Mouse (Mus musculus): ENCODE results near the gene Smpd1. TPM values are rescaled to one million over a fixed set of nuclear protein-coding genes. Genes with fewer than 3 reads are reported as not detected.

Smpd1 gene
- polyA plus RNA-seq, 1 experiment from 2014 or later, result 91.4 TPM

DNA sequence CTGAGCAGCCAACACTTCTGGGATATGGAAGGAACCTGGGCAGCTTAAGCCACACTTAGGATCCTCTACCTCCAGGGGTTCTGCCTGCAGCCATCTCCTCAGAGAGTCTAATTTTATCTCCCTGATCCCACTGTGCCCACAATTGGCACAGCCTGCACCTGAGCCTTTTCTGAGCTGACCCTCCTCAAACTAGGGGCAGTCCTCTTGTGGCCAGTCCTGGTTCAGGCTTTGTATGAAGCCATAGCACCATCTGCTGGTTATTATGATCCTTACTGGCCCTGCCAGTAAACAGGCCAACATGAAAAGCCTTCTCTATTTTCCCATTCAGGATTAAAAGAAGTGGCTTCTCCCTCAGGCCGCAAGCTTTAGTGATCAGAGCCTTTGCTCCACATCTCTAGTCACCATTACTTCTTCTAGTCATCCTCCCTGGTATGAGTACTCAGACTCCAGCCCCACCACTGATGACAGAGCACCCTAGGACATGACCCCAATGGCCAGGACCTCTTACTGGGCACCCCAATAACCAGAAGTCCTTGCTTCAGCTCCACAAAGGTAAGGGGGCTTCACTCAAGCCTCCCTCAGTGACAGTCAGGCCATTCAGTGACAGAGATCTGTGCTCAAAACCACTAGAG, 26.7 kb upstream of the Smpd1 start:
- no peak overlapping the region for H3K27ac ChIP-seq (replicated peaks)
- no peaks in the 10 kb centered on the region for H3K9me3 ChIP-seq (replicated peaks)

GRCm38 (mm10) chr7:105528094-105528493, 26.1 kb upstream of the Smpd1 start:
- no peak overlapping the region for H3K4me2 ChIP-seq
- 81% methylated on average over 4 of the region's 4 CpGs for WGBS
- no peaks in the 10 kb centered on the region for H3K36me3 ChIP-seq
- H3K9ac ChIP-seq (replicated peaks), result no peak overlapping the region
- no peak overlapping the region for H3K27ac ChIP-seq (replicated peaks)
- no peaks in the 10 kb centered on the region for H3K27me3 ChIP-seq (replicated peaks)
- H3K4me1 ChIP-seq, result no peaks in the 10 kb centered on the region
- H3K4me3 ChIP-seq (replicated peaks), result no peak overlapping the region
- no peaks in the 10 kb centered on the region for H3K9me3 ChIP-seq (replicated peaks)
- ATAC-seq (ENCODE audit: low FRiP score), result no peak

More for the DNA sequence above, 26.7 kb upstream of the Smpd1 start:
- H3K4me1 ChIP-seq, result no peaks in the 10 kb centered on the region
- 85% methylated on average over 1 of the region's 1 CpGs for WGBS
- no peaks in the 10 kb centered on the region for H3K27me3 ChIP-seq (replicated peaks)
- H3K4me2 ChIP-seq, result no peak overlapping the region
- H3K9ac ChIP-seq (replicated peaks), result no peak overlapping the region
- no peaks in the 10 kb centered on the region for H3K36me3 ChIP-seq
- H3K4me3 ChIP-seq (replicated peaks), result no peak overlapping the region
- ATAC-seq (ENCODE audit: low FRiP score), result no peak

GRCm38 (mm10) chr7:105534162-105534561, 20.0 kb upstream of the Smpd1 start:
- no peak for ATAC-seq (ENCODE audit: low FRiP score)
- Histone ChIP-seq H3K4me3 (replicated peaks) (no peak overlapping the region), H3K36me3 (no peaks in the 10 kb centered on the region), H3K27me3 (replicated peaks) (no peaks in the 10 kb centered on the region), H3K4me1 (no peaks in the 10 kb centered on the region), H3K4me2 (no peak overlapping the region), H3K27ac (replicated peaks) (no peak overlapping the region), H3K9ac (replicated peaks) (no peak overlapping the region), H3K9me3 (replicated peaks) (no peaks in the 10 kb centered on the region)
- 83% methylated on average over 3 of the region's 3 CpGs for WGBS

DNA sequence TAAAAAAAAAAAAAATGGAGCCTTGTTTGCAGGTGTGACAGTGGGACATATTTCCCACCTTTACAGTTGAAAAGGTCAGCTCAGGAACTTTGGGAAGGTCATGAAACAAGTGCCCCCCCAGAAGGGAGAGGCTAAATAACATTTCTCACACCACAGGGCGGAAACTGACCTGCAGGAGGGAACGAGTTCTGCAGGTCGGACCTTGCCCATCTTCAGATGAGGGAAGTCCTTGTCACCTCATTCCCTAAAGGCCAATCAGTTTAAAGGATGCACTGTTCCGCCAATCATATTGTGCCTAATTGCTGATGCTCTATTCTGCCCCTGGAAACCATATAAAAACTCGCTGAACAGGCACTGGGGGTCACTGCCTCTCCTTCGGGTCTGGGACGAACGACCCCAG, 8.2 kb upstream of the Smpd1 start:
- WGBS, result 75% methylated on average over 8 of the region's 8 CpGs
- no peak for ATAC-seq (ENCODE audit: low FRiP score)
- Histone ChIP-seq H3K4me3 (replicated peaks) (no peak overlapping the region), H3K4me1 (no peaks in the 10 kb centered on the region), H3K4me2 (no peak overlapping the region), H3K27me3 (replicated peaks) (no peaks in the 10 kb centered on the region), H3K27ac (replicated peaks) (no peak overlapping the region), H3K9ac (replicated peaks) (no peak overlapping the region), H3K9me3 (replicated peaks) (no peaks in the 10 kb centered on the region), H3K36me3 (no peaks in the 10 kb centered on the region)

DNA sequence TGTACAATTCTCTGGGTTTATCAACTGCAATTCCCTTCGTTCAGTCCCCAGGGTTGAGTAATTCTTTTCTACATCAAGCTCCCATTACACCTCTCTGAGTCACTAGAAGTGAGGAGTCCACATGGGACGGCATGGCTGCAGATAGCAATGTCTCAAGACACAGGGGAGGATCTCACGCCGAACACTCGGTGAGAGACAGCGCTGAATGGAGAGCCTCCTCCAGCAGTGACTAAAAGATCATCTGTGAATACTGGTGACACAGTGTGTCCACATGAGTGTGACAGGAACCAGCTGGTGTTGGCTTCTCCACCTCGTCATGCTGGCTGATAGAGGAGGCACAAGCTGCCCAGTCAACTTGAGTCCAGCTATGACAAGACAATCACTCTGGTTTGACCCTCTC, 6.2 kb upstream of the Smpd1 start:
- ATAC-seq (ENCODE audit: low FRiP score), result no peak
- WGBS, result 89% methylated on average over 7 of the region's 7 CpGs
- Histone ChIP-seq H3K27me3 (replicated peaks) (no peaks in the 10 kb centered on the region), H3K27ac (replicated peaks) (no peak overlapping the region), H3K9ac (replicated peaks) (no peak overlapping the region), H3K9me3 (replicated peaks) (no peaks in the 10 kb centered on the region), H3K4me3 (replicated peaks) (no peak overlapping the region), H3K36me3 (no peaks in the 10 kb centered on the region), H3K4me1 (peaks cover 1% of the 10 kb centered on the region), H3K4me2 (no peak overlapping the region)

DNA sequence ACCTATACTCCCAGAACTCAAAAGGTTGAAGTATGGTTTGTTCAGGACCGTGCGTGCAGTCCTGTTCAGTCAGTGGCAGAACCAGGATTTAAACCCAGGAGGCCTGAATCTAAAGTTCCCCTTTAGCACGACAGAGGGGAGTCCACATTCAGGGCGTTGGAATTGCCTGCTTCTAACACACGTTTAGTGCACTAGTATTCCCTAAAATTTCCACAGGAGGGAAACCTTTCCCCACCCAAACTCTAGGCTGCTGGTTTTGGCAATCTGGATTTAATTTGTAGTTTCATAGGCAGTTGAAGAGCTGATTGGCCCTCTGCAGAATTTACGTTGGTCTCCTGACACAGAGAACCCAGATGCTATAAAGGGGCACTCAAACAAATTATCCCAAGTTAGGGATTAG, 5.1 kb upstream of the Smpd1 start:
- H3K4me3 ChIP-seq (replicated peaks), result no peak overlapping the region
- H3K4me2 ChIP-seq, result no peak overlapping the region
- H3K4me1 ChIP-seq, result peaks cover 8% of the 10 kb centered on the region
- H3K9me3 ChIP-seq (replicated peaks), result no peaks in the 10 kb centered on the region
- ATAC-seq (ENCODE audit: low FRiP score), result no peak
- no peak overlapping the region for H3K27ac ChIP-seq (replicated peaks)
- H3K9ac ChIP-seq (replicated peaks), result no peak overlapping the region
- H3K27me3 ChIP-seq (replicated peaks), result no peaks in the 10 kb centered on the region
- H3K36me3 ChIP-seq, result no peaks in the 10 kb centered on the region
- WGBS, result 44% methylated on average over 6 of the region's 6 CpGs

DNA sequence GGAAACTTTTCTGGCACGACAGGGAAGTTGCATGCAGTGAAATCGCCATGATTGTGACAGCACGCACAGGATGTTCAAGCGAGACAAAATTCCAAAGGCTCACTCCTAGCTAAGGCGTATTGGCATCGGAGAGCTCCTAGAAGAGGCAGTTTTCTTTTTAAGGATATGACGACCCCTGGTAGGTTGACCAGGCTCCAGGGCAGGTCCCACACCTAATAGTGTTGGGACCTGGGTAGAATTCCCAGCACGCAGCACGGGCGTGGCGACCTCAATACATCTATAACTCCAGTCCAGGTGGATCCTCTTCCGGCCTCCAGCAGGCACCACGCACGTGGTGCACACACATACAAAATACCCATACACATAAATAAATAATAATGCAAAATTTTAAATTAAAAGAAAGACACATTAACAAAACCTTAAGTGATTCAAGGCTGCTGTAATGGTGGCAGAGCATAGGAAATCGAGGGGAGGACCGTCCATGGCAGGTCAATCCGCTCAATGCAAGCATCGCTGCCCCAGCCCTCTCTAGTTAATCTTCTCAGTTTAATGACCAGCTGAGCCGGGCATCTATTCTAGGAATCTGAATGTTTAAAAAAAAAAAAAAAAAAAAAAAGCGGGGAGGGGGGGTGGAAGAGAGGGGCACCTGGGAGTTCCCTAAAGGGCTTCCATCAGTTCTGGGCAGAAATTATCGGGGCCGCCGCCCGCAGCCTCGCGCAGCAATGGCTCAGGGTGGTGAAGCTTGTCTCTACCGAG, 526 bp upstream of the Smpd1 start:
- 21% methylated on average over 27 of the region's 27 CpGs for WGBS
- peak; percentile 39 for ATAC-seq (ENCODE audit: low FRiP score)

GRCm38 (mm10) chr7:105555571-105555970, 1.4 kb downstream of the Smpd1 start:
- H3K36me3 ChIP-seq, result peaks cover 34% of the 10 kb centered on the region
- peaks cover 32% of the 10 kb centered on the region for H3K4me1 ChIP-seq
- H3K9ac ChIP-seq (replicated peaks), result no peak overlapping the region
- no peak for ATAC-seq (ENCODE audit: low FRiP score)
- no peaks in the 10 kb centered on the region for H3K27me3 ChIP-seq (replicated peaks)
- H3K27ac ChIP-seq (replicated peaks), result no peak overlapping the region
- WGBS, result 93% methylated on average over 10 of the region's 10 CpGs
- peak overlapping the region; percentile 74; the same call in 1 of the 2 replicates for H3K4me3 ChIP-seq (replicated peaks)
- H3K9me3 ChIP-seq (replicated peaks), result no peaks in the 10 kb centered on the region
- peak overlapping the region; percentile 76 for H3K4me2 ChIP-seq

More for the DNA sequence above, 526 bp upstream of the Smpd1 start:
- Histone ChIP-seq H3K27ac (replicated peaks) (peak overlapping the region; percentile 90), H3K9me3 (replicated peaks) (no peaks in the 10 kb centered on the region), H3K4me3 (replicated peaks) (peak overlapping the region; percentile 74), H3K27me3 (replicated peaks) (no peaks in the 10 kb centered on the region), H3K36me3 (peaks cover 19% of the 10 kb centered on the region), H3K9ac (replicated peaks) (peak overlapping the region; percentile 81), H3K4me2 (peak overlapping the region; percentile 76), H3K4me1 (peaks cover 32% of the 10 kb centered on the region)

- no peak for ATAC-seq (ENCODE audit: low FRiP score)
- WGBS, result 94% methylated on average over 8 of the region's 8 CpGs
- H3K4me1 ChIP-seq, result peaks cover 32% of the 10 kb centered on the region
Measured at GRCm38 (mm10) chr7:105556406-105556805, 2.2 kb downstream of the Smpd1 start.

DNA sequence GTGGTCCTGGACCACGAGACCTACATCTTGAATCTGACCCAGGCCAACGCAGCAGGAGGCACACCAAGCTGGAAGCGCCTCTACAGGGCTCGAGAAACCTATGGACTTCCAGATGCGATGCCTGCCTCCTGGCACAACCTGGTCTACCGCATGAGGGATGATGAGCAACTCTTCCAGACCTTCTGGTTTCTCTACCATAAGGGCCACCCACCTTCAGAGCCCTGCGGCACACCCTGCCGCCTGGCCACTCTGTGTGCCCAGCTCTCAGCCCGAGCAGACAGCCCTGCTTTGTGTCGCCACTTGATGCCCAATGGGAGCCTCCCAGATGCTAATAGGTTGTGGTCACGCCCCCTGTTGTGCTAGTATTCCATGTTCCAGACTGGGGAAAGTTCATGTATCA, 3.5 kb downstream of the Smpd1 start:
- H3K9me3 ChIP-seq (replicated peaks), result no peaks in the 10 kb centered on the region
- H3K4me2 ChIP-seq, result no peak overlapping the region
- 84% methylated on average over 11 of the region's 11 CpGs for WGBS
- no peak overlapping the region for H3K27ac ChIP-seq (replicated peaks)
- H3K9ac ChIP-seq (replicated peaks), result no peak overlapping the region
- H3K4me1 ChIP-seq, result peaks cover 32% of the 10 kb centered on the region
- no peaks in the 10 kb centered on the region for H3K27me3 ChIP-seq (replicated peaks)
- peaks cover 51% of the 10 kb centered on the region for H3K36me3 ChIP-seq
- no peak overlapping the region for H3K4me3 ChIP-seq (replicated peaks)
- ATAC-seq (ENCODE audit: low FRiP score), result no peak

More at GRCm38 (mm10) chr7:105556406-105556805, 2.2 kb downstream of the Smpd1 start:
- Histone ChIP-seq H3K36me3 (peaks cover 40% of the 10 kb centered on the region), H3K9ac (replicated peaks) (no peak overlapping the region), H3K4me2 (no peak overlapping the region), H3K27ac (replicated peaks) (no peak overlapping the region), H3K9me3 (replicated peaks) (no peaks in the 10 kb centered on the region), H3K27me3 (replicated peaks) (no peaks in the 10 kb centered on the region), H3K4me3 (replicated peaks) (no peak overlapping the region)

- WGBS, result 91% methylated on average over 9 of the region's 9 CpGs
- Histone ChIP-seq H3K4me1 (peaks cover 25% of the 10 kb centered on the region), H3K36me3 (peaks cover 51% of the 10 kb centered on the region), H3K4me2 (no peak overlapping the region), H3K9me3 (replicated peaks) (no peaks in the 10 kb centered on the region), H3K4me3 (replicated peaks) (no peak overlapping the region), H3K27ac (replicated peaks) (no peak overlapping the region), H3K27me3 (replicated peaks) (no peaks in the 10 kb centered on the region), H3K9ac (replicated peaks) (no peak overlapping the region)
- no peak for ATAC-seq (ENCODE audit: low FRiP score)
Measured at GRCm38 (mm10) chr7:105559016-105559415, 4.9 kb downstream of the Smpd1 start.

GRCm38 (mm10) chr7:105562317-105562716, 8.2 kb downstream of the Smpd1 start:
- H3K9ac ChIP-seq (replicated peaks), result no peak overlapping the region
- ATAC-seq (ENCODE audit: low FRiP score), result no peak
- H3K27ac ChIP-seq (replicated peaks), result no peak overlapping the region
- no peak overlapping the region for H3K4me3 ChIP-seq (replicated peaks)
- WGBS, result 93% methylated on average over 3 of the region's 3 CpGs
- H3K4me1 ChIP-seq, result no peaks in the 10 kb centered on the region
- H3K9me3 ChIP-seq (replicated peaks), result no peaks in the 10 kb centered on the region
- H3K36me3 ChIP-seq, result peaks cover 76% of the 10 kb centered on the region
- no peak overlapping the region for H3K4me2 ChIP-seq
- no peaks in the 10 kb centered on the region for H3K27me3 ChIP-seq (replicated peaks)

Data from neural tube, embryonic 15.5 days (tissue).